Mouse (Mus musculus) limb, embryonic 14.5 days (tissue): ENCODE data around the gene Zfp738. TPM values are rescaled to one million over a fixed set of nuclear protein-coding genes. Genes with fewer than 3 reads are reported as not detected.
"Not testable (repeated sequence)": the region's sequence is repeated elsewhere in the genome, so short reads cannot be mapped to it uniquely, and the experiment has no call there.

Experiments used
- ATAC-seq: fragments of 200-750 bp; cut with Nextera tagmentation; 2 replicates; pipeline ENCODE4 v1.8.0; 2017; ENCODE audit warnings: low read depth, moderate number of reproducible peaks, moderate TSS enrichment; ENCODE audit not compliant: low FRiP score
- DNase-seq: peaks from one replicate; pipeline ENCODE4 v3.0.0-alpha.2; 2015; ENCODE audit warnings: low spot score
- H3K27ac ChIP-seq: fragments of 300-500 bp; sonication (generic); replicated peaks from 2 replicates; pipeline ENCODE4 v1.5.1; 2014; ENCODE audit warnings: low read depth, mild to moderate bottlenecking, low read length, moderate library complexity, mixed read lengths
- H3K27me3 ChIP-seq: fragments of 300-500 bp; sonication (generic); 2 replicates; pipeline ENCODE4 v1.6.1; 2014; ENCODE audit warnings: low read length, mixed read lengths; ENCODE audit not compliant: control insufficient read depth, insufficient read depth
- H3K36me3 ChIP-seq: fragments of 300-500 bp; sonication (generic); 2 replicates; pipeline ENCODE4 v1.6.1; 2014; ENCODE audit warnings: mild to moderate bottlenecking, low read length, moderate library complexity, mixed read lengths; ENCODE audit not compliant: control insufficient read depth, insufficient read depth
- H3K4me1 ChIP-seq: fragments of 300-500 bp; sonication (generic); 2 replicates; pipeline ENCODE4 v1.6.1; 2014; ENCODE audit warnings: antibody characterized with exemption, low read length, mixed read lengths; ENCODE audit not compliant: control insufficient read depth, insufficient read depth
- H3K4me2 ChIP-seq: fragments of 300-500 bp; sonication (generic); replicated peaks from 2 replicates; pipeline ENCODE4 v1.6.1; 2014; ENCODE audit warnings: low read depth, mild to moderate bottlenecking, low read length, moderate library complexity; ENCODE audit not compliant: severe bottlenecking
- H3K4me3 ChIP-seq: fragments of 300-500 bp; sonication (generic); replicated peaks from 2 replicates; pipeline ENCODE4 v1.5.1; 2014; ENCODE audit warnings: low read length
- H3K9ac ChIP-seq: fragments of 300-500 bp; sonication (generic); 2 replicates; pipeline ENCODE4 v1.6.1; 2014; ENCODE audit warnings: mild to moderate bottlenecking, low read depth, low read length, moderate library complexity; ENCODE audit not compliant: severe bottlenecking
- H3K9me3 ChIP-seq: fragments of 300-500 bp; sonication (generic); 2 replicates; pipeline ENCODE4 v1.6.1; 2016; ENCODE audit warnings: low read length; ENCODE audit not compliant: control insufficient read depth
- POLR2A ChIP-seq: fragments of 200-500 bp; IDR thresholded peaks from 2 replicates; pipeline ENCODE4 v1.8.0; 2012; ENCODE audit warnings: inconsistent platforms, mild to moderate bottlenecking, moderate library complexity, borderline replicate concordance; ENCODE audit not compliant: insufficient read depth, insufficient read length; ENCODE audit errors: extremely low read depth
- WGBS: fragments of 180-500 bp; shearing (Covaris S2); extraction: QIAGEN DNeasy Blood & Tissue Kit; methylation state at CpG from one replicate; pipeline ENCODE4 v1.1.7; 2014; 5-methylcytosine and 5-hydroxymethylcytosine counted together
- polyA plus RNA-seq, 2 experiments: library from polyadenylated mRNA; depleted of rRNA in 1 of 2; stranded (reverse) in 1 of 2; unstranded in 1 of 2; fragments of >200 nt; fragmentation: Nextera tagmentation in 1 of 2; extraction: Ambion mirVana in 1 of 2; gene quantifications; 2 replicates each; pipeline versions ENCODE4 v1.2.1 to v1.2.3; 2012 to 2014

Gene Zfp738
- 9.8 and 10.3 TPM in 2 replicates for polyA plus RNA-seq (2012; rRNA removed)
- polyA plus RNA-seq (2014; fragmentation: Nextera tagmentation; extraction: Ambion mirVana) = 11.5 and 11.8 TPM in 2 replicates

- DNase-seq (no peak), ATAC-seq (no peak)
- Histone ChIP-seq H3K27me3 (no peaks in the 10 kb centered on the region), H3K4me2 (no peak within 1 kb of the TSS), H3K36me3 (no peaks in the 10 kb centered on the region), H3K9me3 (no peaks in the 10 kb centered on the region), H3K4me1 (peaks cover 3% of the 10 kb centered on the region; the same call in 1 of the 2 replicates), H3K9ac (no peak within 1 kb of the TSS), H3K4me3 (no peak within 1 kb of the TSS), H3K27ac (no peak within 1 kb of the TSS)
- 77% methylated on average over 4 of the region's 4 CpGs for WGBS
- no peak for TF ChIP-seq POLR2A
Observed at GRCm38 (mm10) chr13:67686971-67687370, at the start of gene Zfp738. Gene Zfp738 (minus strand): TSS chr13:67687071.

GRCm38 (mm10) chr13:67734391-67734790 is 47.5 kb upstream of the Zfp738 start:
- DNase-seq, H3K27ac ChIP-seq, H3K27me3 ChIP-seq, H3K4me2 ChIP-seq, H3K9ac ChIP-seq, H3K4me3 ChIP-seq, H3K36me3 ChIP-seq, ATAC-seq, H3K4me1 ChIP-seq: not testable (repeated sequence)
- peaks cover 12% of the 10 kb centered on the region for H3K9me3 ChIP-seq
- 91% methylated on average over 9 of the region's 9 CpGs for WGBS

GRCm38 (mm10) chr13:67729441-67729840 is 42.6 kb upstream of the Zfp738 start:
- not testable (repeated sequence) for H3K27me3 ChIP-seq, H3K9me3 ChIP-seq, H3K4me1 ChIP-seq, H3K27ac ChIP-seq, H3K36me3 ChIP-seq
- peak; percentile 7 for DNase-seq
- H3K4me2 ChIP-seq = peak overlapping the region; percentile 65
- 0 out of 2 replicates have a peak, but pooled peaks have one; percentile 48 for ATAC-seq
- WGBS = 47% methylated on average over 4 of the region's 4 CpGs
- peak overlapping the region; percentile 58 for H3K4me3 ChIP-seq
- peak overlapping the region; percentile 77; the same call in 1 of the 2 replicates for H3K9ac ChIP-seq

GRCm38 (mm10) chr13:67728641-67729318 is 41.9 kb upstream of the Zfp738 start, which contains the start of gene Zfp65:
Gene Zfp65 (minus strand): TSS chr13:67729173.
- ATAC-seq = peak; percentile 84
- peaks cover 6% of the 10 kb centered on the region; the same call in 1 of the 2 replicates for H3K4me1 ChIP-seq

GRCm38 (mm10) chr13:67728106-67728505 is 41.2 kb upstream of the Zfp738 start:
- Histone ChIP-seq H3K9ac (peak overlapping the region; percentile 77; the same call in 1 of the 2 replicates), H3K4me1 (peaks cover 6% of the 10 kb centered on the region; the same call in 1 of the 2 replicates), H3K4me2 (peak overlapping the region; percentile 65), H3K4me3 (peak overlapping the region; percentile 58), H3K27ac (no peak overlapping the region), H3K9me3 (no peaks in the 10 kb centered on the region), H3K27me3 (no peaks in the 10 kb centered on the region), H3K36me3 (no peaks in the 10 kb centered on the region)
- WGBS = 87% methylated on average over 1 of the region's 1 CpGs
- DNase-seq (peak; percentile 3), ATAC-seq (no peak)
- no peak for TF ChIP-seq POLR2A

More at GRCm38 (mm10) chr13:67728641-67729318, 41.9 kb upstream of the Zfp738 start, which contains the start of gene Zfp65:
- H3K4me2 ChIP-seq = peak within 1 kb of the TSS; percentile 65
- H3K9me3 ChIP-seq = no peaks in the 10 kb centered on the region
- peak; percentile 79 for DNase-seq
- no peaks in the 10 kb centered on the region for H3K27me3 ChIP-seq
- no peak for TF ChIP-seq POLR2A
- no peaks in the 10 kb centered on the region for H3K36me3 ChIP-seq
- peak within 1 kb of the TSS; percentile 58 for H3K4me3 ChIP-seq
- WGBS = 5% methylated on average over 15 of the region's 21 CpGs
- H3K27ac ChIP-seq = peak within 1 kb of the TSS; percentile 52; the same call in 1 of the 2 replicates
- peak within 1 kb of the TSS; percentile 77 for H3K9ac ChIP-seq

- H3K36me3 ChIP-seq, H3K4me1 ChIP-seq, H3K4me3 ChIP-seq, H3K9ac ChIP-seq, H3K4me2 ChIP-seq, ATAC-seq, H3K9me3 ChIP-seq, H3K27ac ChIP-seq, H3K27me3 ChIP-seq: not testable (repeated sequence)
- WGBS = 63% methylated on average over 2 of the region's 2 CpGs
- DNase-seq = peak; percentile 35
Observed at GRCm38 (mm10) chr13:67725331-67725730, 38.5 kb upstream of the Zfp738 start.
